Mouse (Mus musculus): ENCODE measurements at regions not wholly inside any gene's neighbourhood (a gene's known extent, or its start where the extent isn't known, plus 50 kb on each side); places are given as distances from the start of the nearest gene placed in this dataset.

DNA sequence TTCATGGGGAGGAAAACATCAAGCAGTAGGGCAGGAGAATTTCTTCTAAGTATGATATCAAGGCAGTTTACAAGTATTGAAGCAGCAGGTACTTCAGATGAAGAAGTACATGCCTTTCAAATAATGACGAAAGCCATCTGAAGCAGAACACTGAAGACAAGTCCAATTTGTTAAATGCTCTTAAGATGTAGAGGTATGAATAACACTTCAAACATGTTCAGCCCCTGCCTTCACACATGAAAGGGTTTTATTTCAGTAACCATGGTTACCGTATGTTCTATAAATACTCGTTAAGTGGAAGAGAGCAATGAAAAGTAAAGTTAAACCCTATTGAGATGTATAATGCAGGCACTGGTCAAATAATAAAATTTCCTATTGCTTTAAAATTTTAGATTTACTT, 101.8 kb downstream of the Mospd2 start:
- DNase-seq (ENCODE audit: inconsistent age in 2 of 2, low spot score in 1 of 2): no peak

DNA sequence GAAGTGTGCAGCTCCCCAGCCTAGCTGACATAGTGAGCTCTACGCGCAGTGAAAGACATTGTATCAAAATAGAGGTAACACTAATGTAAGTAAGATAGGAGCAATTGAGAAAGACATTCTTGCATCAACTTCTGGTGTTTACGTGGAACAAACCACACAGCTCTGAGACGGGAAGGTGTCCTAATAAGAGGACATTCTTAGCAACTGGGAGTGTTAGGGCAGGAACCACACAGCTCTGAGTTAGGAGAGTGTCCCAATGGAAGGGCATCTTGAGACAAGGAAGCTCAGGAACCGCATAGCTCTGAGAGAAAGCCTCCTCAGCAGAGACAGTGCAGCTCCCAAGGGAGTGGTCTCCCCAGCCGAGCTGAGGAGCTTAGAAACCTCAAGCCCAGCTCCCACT, 139.8 kb downstream of the Mospd2 start:
- no peak for DNase-seq (ENCODE audit: inconsistent age in 2 of 2, low spot score in 1 of 2)

DNA sequence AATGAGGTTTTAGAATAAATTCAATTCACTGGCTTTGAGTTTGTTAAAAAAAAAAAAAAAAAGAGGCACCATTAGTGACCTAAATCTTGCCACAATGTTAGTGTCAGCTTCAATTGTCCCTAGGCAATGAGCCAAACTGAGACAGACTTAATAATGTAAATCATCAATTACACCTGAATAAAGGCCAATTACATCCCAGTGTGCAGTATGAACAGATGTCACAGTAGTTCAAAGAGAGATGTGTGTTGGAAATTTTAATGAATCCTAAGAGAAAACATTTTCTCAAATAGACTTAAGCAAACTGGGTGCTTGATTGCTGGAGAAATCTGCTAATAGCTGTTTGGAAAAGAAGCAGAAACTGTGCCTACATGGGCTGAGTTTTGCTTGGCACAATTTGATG, 159.3 kb downstream of the Mospd2 start:
- no peak for DNase-seq (ENCODE audit: inconsistent age in 2 of 2, low spot score in 1 of 2)

DNA sequence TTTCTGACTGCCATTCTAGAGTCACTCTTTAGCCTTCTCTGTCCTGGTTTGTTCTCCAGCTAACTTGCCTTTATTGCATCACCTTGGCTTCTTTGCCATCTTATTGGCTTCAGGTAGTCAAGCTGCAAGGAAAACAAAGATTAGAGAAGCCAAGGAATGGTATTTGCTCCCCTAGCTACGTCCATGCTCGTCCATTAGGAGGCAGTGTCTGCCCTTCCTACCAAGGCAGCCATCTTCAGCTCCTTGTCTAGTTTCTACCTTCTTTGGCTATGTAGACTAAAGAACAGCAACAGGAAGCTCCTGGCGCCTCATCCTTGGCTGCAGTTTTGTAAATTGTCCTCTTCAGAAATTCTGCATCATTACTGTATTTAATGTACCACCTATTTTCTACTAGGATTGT, 192.9 kb downstream of the Mospd2 start:
- peak; percentile 5 to 43 for DNase-seq (ENCODE audit: inconsistent age in 2 of 2, low spot score in 1 of 2)

DNA sequence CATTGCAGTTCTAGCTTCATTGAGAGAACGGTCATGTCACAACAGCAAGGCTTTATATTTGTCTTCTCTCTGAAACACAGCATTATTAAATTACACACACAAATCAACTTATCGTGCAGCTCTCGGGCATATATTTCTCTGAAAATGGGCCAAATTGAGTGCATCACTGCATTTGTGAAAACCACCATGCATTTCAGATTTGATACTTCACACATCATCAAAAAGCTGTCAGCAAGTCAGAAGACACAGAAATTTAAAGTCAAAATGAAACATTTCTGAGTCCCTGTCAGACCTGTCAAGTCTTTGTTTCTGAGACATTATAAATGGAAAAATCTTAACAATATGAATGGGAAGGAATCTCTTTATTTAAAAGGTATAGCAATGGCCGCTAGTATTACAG, 215.3 kb downstream of the Mospd2 start:
- no peak for DNase-seq (ENCODE audit: inconsistent age in 2 of 2, low spot score in 1 of 2)

DNA sequence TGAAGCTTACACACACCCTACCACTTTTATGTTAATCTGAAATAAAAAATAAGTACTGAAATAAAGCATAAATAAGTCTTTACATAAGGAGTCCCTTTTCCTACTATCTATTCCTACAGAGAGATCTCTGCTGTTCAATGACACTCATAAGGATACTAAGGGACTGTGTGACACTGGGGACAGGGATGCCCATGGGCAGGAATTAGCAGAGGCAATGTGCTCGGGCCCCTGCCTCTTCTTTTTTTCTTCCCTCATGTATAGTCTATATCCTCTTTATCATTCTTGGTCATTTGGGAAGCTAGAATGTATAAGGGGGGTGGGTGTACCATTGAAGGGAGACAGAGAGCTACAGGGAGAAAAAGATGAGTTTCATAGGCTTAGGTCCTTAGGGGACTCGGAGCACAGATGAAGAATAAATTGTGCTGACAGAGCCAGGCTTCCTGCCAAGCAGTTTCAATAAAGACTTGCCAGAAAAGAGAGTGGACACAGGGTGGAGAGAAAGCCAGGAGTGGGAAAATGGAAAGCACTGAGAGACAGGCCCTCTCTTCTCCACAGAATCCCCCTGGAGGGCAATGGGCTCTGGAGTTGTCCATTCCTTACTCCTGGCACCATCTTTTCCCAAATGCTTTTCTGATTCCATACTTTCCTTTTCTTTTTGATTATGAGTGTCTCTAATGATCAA, 216.3 kb downstream of the Mospd2 start:
- peak in 1 of 2 experiments; percentile 3 for DNase-seq (ENCODE audit: inconsistent age in 2 of 2, low spot score in 1 of 2)

DNA sequence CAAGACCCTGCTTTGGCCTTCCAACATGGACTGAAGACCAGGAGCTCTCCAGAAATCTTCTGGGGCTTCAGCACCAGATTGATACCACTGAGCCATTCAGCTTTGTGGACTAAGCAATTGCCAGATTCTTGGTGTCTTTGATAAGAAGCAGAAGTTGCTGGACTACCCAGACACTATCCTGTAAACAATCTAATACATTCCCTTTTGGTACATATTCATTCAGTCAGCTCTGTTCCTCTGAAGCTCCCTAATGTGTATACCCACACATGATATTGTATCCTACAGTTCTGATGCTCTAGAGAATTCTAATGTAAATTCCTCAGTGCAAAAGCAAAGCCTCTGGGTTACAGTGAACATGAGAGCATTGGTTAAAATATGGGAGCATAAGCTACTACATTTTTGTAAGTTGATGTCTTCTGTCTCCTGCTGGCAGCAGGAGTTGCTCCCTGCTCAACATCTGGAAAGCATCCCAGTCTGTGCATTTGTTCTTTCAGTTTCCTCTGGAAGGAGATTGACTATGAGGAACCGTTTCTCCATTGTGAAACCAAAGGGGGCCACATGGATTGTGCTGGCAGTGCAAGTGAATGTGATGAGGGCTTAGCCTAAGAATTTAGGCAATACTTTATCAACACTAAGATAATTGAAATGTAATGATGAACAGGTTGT, 234.5 kb downstream of the Mospd2 start:
- DNase-seq (ENCODE audit: inconsistent age in 2 of 2, low spot score in 1 of 2): no peak

Data from adrenal gland, adult (tissue).